Mouse (Mus musculus) spleen, adult 2 months (tissue): Measurements from ENCODE around the gene Cfap161. TPM values are rescaled to one million over a fixed set of nuclear protein-coding genes. Genes with fewer than 3 reads are reported as not detected.

Experiments
- DNase-seq, 2 experiments: peaks; one replicate each; pipeline versions ENCODE4 v3.0.0 to v3.0.0-alpha.2; 2012 to 2021; ENCODE audit warnings: low spot score in 2 of 2, low read depth in 1 of 2
- H3K27ac ChIP-seq: fragments of 200-500 bp; 2 replicates; pipeline ENCODE4 v1.5.1; 2012; ENCODE audit warnings: low read length, inconsistent platforms; ENCODE audit not compliant: insufficient read depth
- H3K27me3 ChIP-seq: fragments of 200-500 bp; 2 replicates; pipeline ENCODE4 v1.6.1; 2012; ENCODE audit warnings: mild to moderate bottlenecking, moderate library complexity, low read length, inconsistent platforms; ENCODE audit not compliant: control insufficient read depth, insufficient read depth
- H3K36me3 ChIP-seq: fragments of 200-500 bp; 2 replicates; pipeline ENCODE4 v1.6.1; 2012; ENCODE audit warnings: mild to moderate bottlenecking, low read length, inconsistent platforms; ENCODE audit not compliant: control insufficient read depth, insufficient read depth
- H3K4me1 ChIP-seq: fragments of 200-500 bp; 2 replicates; pipeline ENCODE4 v1.6.1; 2011; ENCODE audit warnings: inconsistent platforms; ENCODE audit not compliant: control insufficient read depth, insufficient read depth, insufficient read length
- H3K4me3 ChIP-seq: fragments of 200-500 bp; 2 replicates; pipeline ENCODE4 v1.5.1; 2011; ENCODE audit warnings: mild to moderate bottlenecking, inconsistent platforms; ENCODE audit not compliant: insufficient read depth, insufficient read length; ENCODE audit errors: extremely low read depth
- CTCF ChIP-seq: fragments of 200-500 bp; IDR thresholded peaks from 2 replicates; pipeline ENCODE4 v1.5.1; 2011; ENCODE audit warnings: mild to moderate bottlenecking, inconsistent platforms; ENCODE audit not compliant: insufficient read depth, insufficient read length, insufficient replicate concordance; ENCODE audit errors: extremely low read depth
- POLR2A ChIP-seq: fragments of 200-500 bp; IDR thresholded peaks from 2 replicates; pipeline ENCODE4 v1.6.1; 2011; ENCODE audit warnings: low read depth, low read length, inconsistent platforms
- WGBS: fragments of 180-500 bp; shearing (Covaris S2); methylation state at CpG from one replicate; pipeline ENCODE4 v1.1.7; 2018; 5-methylcytosine and 5-hydroxymethylcytosine counted together
- polyA plus RNA-seq: library from polyadenylated mRNA; depleted of rRNA; stranded (reverse); fragments of >200 nt; gene quantifications from 2 replicates; pipeline ENCODE4 v1.2.3, GENCODE M21; 2012; rRNA removed

Gene Cfap161
- polyA plus RNA-seq, result not detected in 2 replicates

GRCm38 (mm10) chr7:83794705-83795104 is at the start of gene Cfap161:
TSS of gene Cfap161 (minus strand) at chr7:83794880.
- 59% methylated on average over 14 of the region's 14 CpGs for WGBS

GRCm38 (mm10) chr7:83842486-83843259 is 48.0 kb upstream of the Cfap161 start:
- Histone ChIP-seq H3K27ac (no peak overlapping the region), H3K4me1 (no peaks in the 10 kb centered on the region), H3K36me3 (no peaks in the 10 kb centered on the region), H3K4me3 (no peak overlapping the region), H3K27me3 (no peaks in the 10 kb centered on the region)
- TF ChIP-seq POLR2A, result no peak
- no peak for TF ChIP-seq CTCF
- 48% methylated on average over 6 of the region's 6 CpGs for WGBS
- DNase-seq, result no peak

More at GRCm38 (mm10) chr7:83794705-83795104, at the start of gene Cfap161:
- no peak for DNase-seq
- H3K27ac ChIP-seq, result no peak within 1 kb of the TSS
- H3K36me3 ChIP-seq, result no peaks in the 10 kb centered on the region
- no peaks in the 10 kb centered on the region for H3K4me1 ChIP-seq
- H3K4me3 ChIP-seq, result no peak within 1 kb of the TSS
- no peak for TF ChIP-seq POLR2A
- TF ChIP-seq CTCF, result no peak
- H3K27me3 ChIP-seq, result 0 out of 2 replicates have a peak, but pooled peaks cover 1% of the 10 kb centered on the region

- Histone ChIP-seq H3K4me3 (no peak overlapping the region), H3K36me3 (no peaks in the 10 kb centered on the region), H3K27me3 (no peaks in the 10 kb centered on the region), H3K4me1 (no peaks in the 10 kb centered on the region), H3K27ac (no peak overlapping the region)
- no peak for DNase-seq
- TF ChIP-seq POLR2A, result no peak
- no peak for TF ChIP-seq CTCF
- WGBS, result 74% methylated on average over 2 of the region's 2 CpGs
Observed at GRCm38 (mm10) chr7:83840076-83840475, 45.4 kb upstream of the Cfap161 start.

- TF ChIP-seq POLR2A, result no peak
- no peak for TF ChIP-seq CTCF
- H3K36me3 ChIP-seq, result no peaks in the 10 kb centered on the region
Observed at GRCm38 (mm10) chr7:83838525-83839224, 44.0 kb upstream of the Cfap161 start.

DNA sequence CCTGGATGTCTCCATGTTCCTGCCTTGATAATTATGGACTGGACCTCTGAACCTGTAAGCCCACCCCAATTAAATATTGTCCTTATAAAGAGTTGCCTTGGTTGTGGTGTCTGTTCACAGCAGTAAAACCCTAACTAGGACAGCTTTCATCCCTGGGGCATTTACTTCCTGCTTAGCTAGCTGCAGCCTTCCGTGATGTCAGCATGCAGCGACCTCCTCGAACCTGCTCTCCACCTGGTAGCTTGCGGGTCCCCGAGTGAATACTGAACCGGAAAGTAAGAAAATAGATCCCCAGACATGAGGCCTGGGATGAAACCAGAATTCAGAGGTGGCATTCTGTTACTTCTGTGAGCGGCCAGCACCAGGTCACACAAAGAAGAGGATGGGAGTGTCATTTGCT is 34.7 kb upstream of the Cfap161 start:
- Histone ChIP-seq H3K4me3 (no peak overlapping the region), H3K4me1 (peaks cover 2% of the 10 kb centered on the region; the same call in 1 of the 2 replicates), H3K27me3 (no peaks in the 10 kb centered on the region), H3K27ac (no peak overlapping the region), H3K36me3 (no peaks in the 10 kb centered on the region)
- WGBS, result 38% methylated on average over 7 of the region's 7 CpGs
- TF ChIP-seq CTCF (no peak), POLR2A (no peak)
- no peak for DNase-seq

More at GRCm38 (mm10) chr7:83838525-83839224, 44.0 kb upstream of the Cfap161 start:
- H3K4me3 ChIP-seq, result no peak overlapping the region
- no peaks in the 10 kb centered on the region for H3K4me1 ChIP-seq
- DNase-seq, result no peak
- no peaks in the 10 kb centered on the region for H3K27me3 ChIP-seq
- no peak overlapping the region for H3K27ac ChIP-seq
- WGBS, result 73% methylated on average over 5 of the region's 5 CpGs

DNA sequence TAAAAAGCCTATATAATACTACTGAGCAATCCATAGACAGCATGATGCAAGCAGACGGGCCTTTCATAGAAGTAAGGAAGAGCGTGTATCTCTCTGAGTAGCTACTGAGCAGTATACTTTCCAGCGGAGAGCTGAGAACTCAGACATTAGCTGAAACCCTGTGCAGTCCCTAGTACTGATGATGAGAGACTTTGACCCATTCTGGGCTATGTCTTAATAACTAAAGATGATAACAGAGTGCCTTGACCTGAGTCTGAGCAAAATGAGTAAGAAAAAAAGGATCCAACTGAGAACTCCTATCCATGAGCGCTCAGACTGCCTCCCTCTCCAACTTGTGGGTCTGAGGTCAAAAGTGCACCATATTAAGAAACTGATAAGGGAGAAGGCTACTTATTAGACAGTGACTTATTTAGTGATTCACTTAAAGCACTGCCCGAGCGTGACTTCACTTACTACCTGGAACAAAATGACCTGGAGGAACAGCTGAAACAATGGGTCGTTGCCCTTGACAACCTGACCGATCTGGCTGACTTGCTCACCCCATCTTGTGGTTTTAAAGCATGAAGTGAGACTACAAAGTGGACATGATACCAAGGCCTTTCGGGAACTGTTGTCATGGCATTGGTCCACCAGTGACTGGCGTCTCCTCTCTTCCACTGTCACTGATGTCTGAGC is 32.9 kb upstream of the Cfap161 start:
- Histone ChIP-seq H3K4me3 (no peak overlapping the region), H3K36me3 (no peaks in the 10 kb centered on the region), H3K27me3 (no peaks in the 10 kb centered on the region), H3K27ac (no peak overlapping the region), H3K4me1 (peaks cover 2% of the 10 kb centered on the region; the same call in 1 of the 2 replicates)
- DNase-seq, result no peak
- TF ChIP-seq POLR2A, result no peak
- TF ChIP-seq CTCF, result no peak
- WGBS, result 80% methylated on average over 10 of the region's 10 CpGs
